Mouse (Mus musculus) limb, embryonic 14.5 days (tissue): ENCODE results near the gene Cd209a. TPM values are rescaled to one million over a fixed set of nuclear protein-coding genes. Genes with fewer than 3 reads are reported as not detected.
"Not testable (repeated sequence)": the region's sequence is repeated elsewhere in the genome, so short reads cannot be mapped to it uniquely, and the experiment has no call there.

Experiments used
- ATAC-seq: fragments of 200-750 bp; cut with Nextera tagmentation; 2 replicates; pipeline ENCODE4 v1.8.0; 2017; ENCODE audit warnings: low read depth, moderate number of reproducible peaks, moderate TSS enrichment; ENCODE audit not compliant: low FRiP score
- DNase-seq: peaks from one replicate; pipeline ENCODE4 v3.0.0-alpha.2; 2015; ENCODE audit warnings: low spot score
- H3K27ac ChIP-seq: fragments of 300-500 bp; sonication (generic); replicated peaks from 2 replicates; pipeline ENCODE4 v1.5.1; 2014; ENCODE audit warnings: low read depth, mild to moderate bottlenecking, low read length, moderate library complexity, mixed read lengths
- H3K27me3 ChIP-seq: fragments of 300-500 bp; sonication (generic); 2 replicates; pipeline ENCODE4 v1.6.1; 2014; ENCODE audit warnings: low read length, mixed read lengths; ENCODE audit not compliant: control insufficient read depth, insufficient read depth
- H3K36me3 ChIP-seq: fragments of 300-500 bp; sonication (generic); 2 replicates; pipeline ENCODE4 v1.6.1; 2014; ENCODE audit warnings: mild to moderate bottlenecking, low read length, moderate library complexity, mixed read lengths; ENCODE audit not compliant: control insufficient read depth, insufficient read depth
- H3K4me1 ChIP-seq: fragments of 300-500 bp; sonication (generic); 2 replicates; pipeline ENCODE4 v1.6.1; 2014; ENCODE audit warnings: antibody characterized with exemption, low read length, mixed read lengths; ENCODE audit not compliant: control insufficient read depth, insufficient read depth
- H3K4me2 ChIP-seq: fragments of 300-500 bp; sonication (generic); replicated peaks from 2 replicates; pipeline ENCODE4 v1.6.1; 2014; ENCODE audit warnings: low read depth, mild to moderate bottlenecking, low read length, moderate library complexity; ENCODE audit not compliant: severe bottlenecking
- H3K4me3 ChIP-seq: fragments of 300-500 bp; sonication (generic); replicated peaks from 2 replicates; pipeline ENCODE4 v1.5.1; 2014; ENCODE audit warnings: low read length
- H3K9ac ChIP-seq: fragments of 300-500 bp; sonication (generic); 2 replicates; pipeline ENCODE4 v1.6.1; 2014; ENCODE audit warnings: mild to moderate bottlenecking, low read depth, low read length, moderate library complexity; ENCODE audit not compliant: severe bottlenecking
- H3K9me3 ChIP-seq: fragments of 300-500 bp; sonication (generic); 2 replicates; pipeline ENCODE4 v1.6.1; 2016; ENCODE audit warnings: low read length; ENCODE audit not compliant: control insufficient read depth
- POLR2A ChIP-seq: fragments of 200-500 bp; IDR thresholded peaks from 2 replicates; pipeline ENCODE4 v1.8.0; 2012; ENCODE audit warnings: inconsistent platforms, mild to moderate bottlenecking, moderate library complexity, borderline replicate concordance; ENCODE audit not compliant: insufficient read depth, insufficient read length; ENCODE audit errors: extremely low read depth
- WGBS: fragments of 180-500 bp; shearing (Covaris S2); extraction: QIAGEN DNeasy Blood & Tissue Kit; methylation state at CpG from one replicate; pipeline ENCODE4 v1.1.7; 2014; 5-methylcytosine and 5-hydroxymethylcytosine counted together
- polyA plus RNA-seq, 2 experiments: library from polyadenylated mRNA; depleted of rRNA in 1 of 2; stranded (reverse) in 1 of 2; unstranded in 1 of 2; fragments of >200 nt; fragmentation: Nextera tagmentation in 1 of 2; extraction: Ambion mirVana in 1 of 2; gene quantifications; 2 replicates each; pipeline versions ENCODE4 v1.2.1 to v1.2.3; 2012 to 2014

The Cd209a gene
- 0.17 and 0.19 TPM in 2 replicates for polyA plus RNA-seq (2012; rRNA removed)
- polyA plus RNA-seq (2014; fragmentation: Nextera tagmentation; extraction: Ambion mirVana), result 0.65 and 0.67 TPM in 2 replicates

DNA sequence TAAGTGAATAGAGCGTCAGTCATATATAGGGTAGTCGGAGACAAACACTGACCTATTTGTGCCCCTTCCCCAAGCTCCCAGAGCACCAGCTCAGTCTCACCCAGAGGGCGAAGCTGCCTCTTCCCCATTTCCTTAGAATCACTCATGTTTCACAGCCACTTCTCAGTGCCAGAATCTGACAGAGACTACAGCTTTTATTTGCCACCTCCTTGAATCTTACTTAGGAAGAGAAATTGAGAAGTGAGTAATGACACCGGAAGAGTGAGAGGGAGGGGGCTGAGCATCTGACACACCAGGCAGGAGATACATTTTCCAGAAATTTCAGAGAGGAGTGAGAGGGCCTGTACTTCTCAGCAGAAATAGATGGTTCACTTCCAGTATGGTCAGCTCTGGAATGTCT, at the start of gene Cd209a:
Cd209a (minus strand) TSS at position 224 of the 400 bp plus-strand sequence.
- no peak within 1 kb of the TSS for H3K9ac ChIP-seq
- no peak within 1 kb of the TSS for H3K27ac ChIP-seq
- DNase-seq, result no peak
- no peak within 1 kb of the TSS for H3K4me2 ChIP-seq
- no peak for ATAC-seq
- no peaks in the 10 kb centered on the region for H3K27me3 ChIP-seq
- TF ChIP-seq POLR2A, result no peak
- 84% methylated on average over 4 of the region's 4 CpGs for WGBS
- H3K36me3 ChIP-seq, result no peaks in the 10 kb centered on the region
- H3K4me1 ChIP-seq, result no peaks in the 10 kb centered on the region
- no peak within 1 kb of the TSS for H3K4me3 ChIP-seq
- H3K9me3 ChIP-seq, result no peaks in the 10 kb centered on the region

DNA sequence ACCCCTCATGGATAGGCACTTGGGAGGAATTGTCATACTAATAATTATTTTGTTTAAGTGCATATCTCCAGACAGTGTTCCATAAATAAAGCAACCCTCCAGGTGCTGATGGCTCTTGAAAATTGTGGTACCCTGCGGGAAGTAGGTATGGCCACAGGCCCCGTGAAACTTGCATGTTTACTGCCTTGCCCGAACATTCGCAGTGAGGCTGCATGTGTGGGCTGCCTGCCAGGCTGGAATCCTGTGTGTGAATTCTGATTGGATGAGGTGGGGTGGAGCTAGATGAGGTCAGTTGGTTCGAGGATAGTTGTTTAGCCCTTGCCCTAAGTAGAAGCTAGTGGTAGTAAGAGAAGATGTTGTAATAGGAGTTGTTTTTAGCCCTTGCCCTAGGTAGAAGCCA, 19.9 kb upstream of the Cd209a start:
- not testable (repeated sequence) for ATAC-seq, H3K4me2 ChIP-seq
- 85% methylated on average over 5 of the region's 5 CpGs for WGBS

DNA sequence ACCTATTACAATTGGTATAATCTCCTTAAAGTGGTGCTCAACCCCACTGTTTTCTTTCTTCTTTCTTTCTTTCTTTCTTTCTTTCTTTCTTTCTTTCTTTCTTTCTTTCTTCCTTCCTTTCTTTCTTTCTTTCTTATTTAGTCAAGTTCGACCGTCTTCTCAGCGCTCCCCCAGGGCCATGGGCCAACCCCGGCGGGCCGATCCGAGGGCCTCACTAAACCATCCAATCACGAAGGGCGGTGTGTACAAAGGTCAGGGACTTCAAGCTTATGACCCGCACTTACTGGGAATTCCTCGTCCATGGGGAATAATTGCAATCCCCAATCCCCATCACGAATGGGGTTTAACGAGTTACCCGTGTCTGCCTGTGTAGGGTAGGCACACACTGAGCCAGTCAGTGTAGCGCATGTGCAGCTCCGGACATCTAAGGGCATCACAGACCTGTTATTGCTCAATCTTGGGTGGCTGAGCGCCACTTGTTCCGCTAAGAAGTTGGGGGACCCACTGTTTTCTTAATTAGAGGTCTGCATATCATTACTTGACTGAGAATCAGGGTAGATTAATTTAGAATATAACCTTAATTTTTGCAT, 5.6 kb upstream of the Cd209a start:
- WGBS, result 69% methylated on average over 18 of the region's 18 CpGs

More for the DNA sequence above, 19.9 kb upstream of the Cd209a start:
- H3K27me3 ChIP-seq, H3K4me1 ChIP-seq, H3K36me3 ChIP-seq, H3K9ac ChIP-seq, H3K4me3 ChIP-seq, DNase-seq, H3K27ac ChIP-seq, H3K9me3 ChIP-seq: not testable (repeated sequence)

DNA sequence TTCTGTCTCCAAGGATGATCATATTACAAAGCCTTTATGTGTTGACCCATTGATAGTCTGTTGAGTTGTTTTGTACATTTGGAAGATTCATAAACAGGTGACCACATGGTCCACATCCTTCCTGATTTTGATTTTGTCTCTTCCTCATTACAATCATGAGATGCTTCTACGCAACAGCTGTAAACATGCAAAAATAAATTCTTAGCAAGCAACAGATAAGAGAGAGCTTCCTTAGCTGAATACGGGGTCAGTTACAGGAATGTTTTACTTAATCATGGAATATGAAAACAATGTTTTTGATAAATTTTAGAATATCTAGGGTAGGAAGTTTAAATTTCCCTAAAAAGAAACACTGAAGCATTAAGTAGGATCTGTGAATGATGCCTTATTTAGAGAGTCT, 11.8 kb downstream of the Cd209a start:
- H3K9me3 ChIP-seq, result no peaks in the 10 kb centered on the region
- 90% methylated on average over 2 of the region's 2 CpGs for WGBS
- DNase-seq (no peak), ATAC-seq (no peak)
- no peak for TF ChIP-seq POLR2A
- no peak overlapping the region for H3K4me3 ChIP-seq
- no peak overlapping the region for H3K4me2 ChIP-seq
- no peaks in the 10 kb centered on the region for H3K4me1 ChIP-seq
- no peak overlapping the region for H3K9ac ChIP-seq
- H3K27ac ChIP-seq, result no peak overlapping the region
- H3K27me3 ChIP-seq, result no peaks in the 10 kb centered on the region
- no peaks in the 10 kb centered on the region for H3K36me3 ChIP-seq

More for the DNA sequence above, 5.6 kb upstream of the Cd209a start:
- DNase-seq, result peak; percentile 96
- TF ChIP-seq POLR2A, result no peak
- H3K4me1 ChIP-seq, result no peaks in the 10 kb centered on the region
- H3K9me3 ChIP-seq, result no peaks in the 10 kb centered on the region
- no peaks in the 10 kb centered on the region for H3K36me3 ChIP-seq
- H3K9ac ChIP-seq, result no peak overlapping the region
- H3K27me3 ChIP-seq, result no peaks in the 10 kb centered on the region
- peak; percentile 99 for ATAC-seq
- no peak overlapping the region for H3K4me3 ChIP-seq
- no peak overlapping the region for H3K27ac ChIP-seq
- H3K4me2 ChIP-seq, result no peak overlapping the region

DNA sequence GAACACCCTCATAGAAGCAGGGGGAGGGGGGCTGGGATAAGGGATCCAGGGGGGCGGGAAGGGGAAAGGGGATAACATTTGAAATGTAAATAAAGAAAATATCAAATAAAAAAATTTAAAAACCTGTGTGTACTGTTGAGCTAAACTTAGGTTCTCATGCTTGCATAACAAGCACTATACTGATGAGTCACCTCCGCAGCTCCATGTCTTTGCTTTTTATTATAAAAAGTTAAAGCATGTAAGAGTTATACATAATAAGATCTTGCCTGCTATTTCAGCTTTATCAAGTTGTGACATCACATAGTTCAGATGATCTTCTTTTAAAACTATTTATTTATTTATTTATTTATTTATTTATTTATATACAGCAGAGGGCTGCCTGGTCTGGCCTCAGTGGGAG, 13.2 kb downstream of the Cd209a start:
- Histone ChIP-seq H3K27me3 (no peaks in the 10 kb centered on the region), H3K9ac (no peak overlapping the region), H3K4me1 (no peaks in the 10 kb centered on the region), H3K36me3 (no peaks in the 10 kb centered on the region), H3K4me3 (no peak overlapping the region), H3K9me3 (no peaks in the 10 kb centered on the region), H3K27ac (no peak overlapping the region), H3K4me2 (no peak overlapping the region)
- TF ChIP-seq POLR2A, result no peak
- 86% methylated on average over 2 of the region's 2 CpGs for WGBS
- ATAC-seq (no peak), DNase-seq (no peak)

DNA sequence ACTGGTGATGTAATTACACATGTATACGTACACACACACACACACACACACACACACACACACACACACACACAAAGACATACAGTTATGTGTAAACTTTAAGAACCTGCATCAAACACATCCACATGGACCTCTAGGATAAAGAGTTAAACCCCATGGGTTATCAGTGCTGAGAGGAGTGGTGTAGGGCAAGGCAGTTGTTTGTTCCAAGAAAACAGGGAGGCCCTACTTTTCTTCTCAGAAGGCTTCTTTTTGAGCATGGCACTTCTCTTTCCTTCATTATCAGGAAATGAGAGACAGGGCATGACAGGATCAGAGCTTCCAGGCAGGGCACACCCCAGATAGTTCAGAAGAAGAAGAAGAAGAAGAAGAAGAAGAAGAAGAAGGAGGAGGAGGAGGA, 14.7 kb downstream of the Cd209a start:
- 54% methylated on average over 1 of the region's 1 CpGs for WGBS
- ATAC-seq (no peak), DNase-seq (no peak)
- H3K9ac ChIP-seq, result no peak overlapping the region
- no peaks in the 10 kb centered on the region for H3K4me1 ChIP-seq
- no peak for TF ChIP-seq POLR2A
- no peaks in the 10 kb centered on the region for H3K36me3 ChIP-seq
- H3K27me3 ChIP-seq, result no peaks in the 10 kb centered on the region
- no peak overlapping the region for H3K4me2 ChIP-seq
- no peak overlapping the region for H3K4me3 ChIP-seq
- H3K27ac ChIP-seq, result no peak overlapping the region
- H3K9me3 ChIP-seq, result no peaks in the 10 kb centered on the region
